Mouse (Mus musculus) lung, embryonic 14.5 days (tissue): ENCODE measurements at regions not wholly inside any gene's neighbourhood (a gene's known extent, or its start where the extent isn't known, plus 50 kb on each side); places are given as distances from the start of the nearest gene placed in this dataset.

ENCODE experiments used
- ATAC-seq: fragments of 200-750 bp; cut with Nextera tagmentation; 2 replicates; pipeline ENCODE4 v1.8.0; 2017; ENCODE audit warnings: mild to moderate bottlenecking, moderate TSS enrichment, moderate library complexity; ENCODE audit not compliant: insufficient read depth
- DNase-seq: peaks from one replicate; pipeline ENCODE4 v3.0.0-alpha.2; 2015
- H3K27ac ChIP-seq: fragments of 300-500 bp; sonication (generic); 2 replicates; pipeline ENCODE4 v1.5.1; 2014; ENCODE audit warnings: low read depth, mild to moderate bottlenecking, moderate library complexity
- H3K27me3 ChIP-seq: fragments of 300-500 bp; sonication (generic); 2 replicates; pipeline ENCODE4 v1.6.1; 2014; ENCODE audit warnings: low read length, control low read depth; ENCODE audit not compliant: insufficient read depth
- H3K36me3 ChIP-seq: fragments of 300-500 bp; sonication (generic); 2 replicates; pipeline ENCODE4 v1.6.1; 2014; ENCODE audit warnings: control low read depth; ENCODE audit not compliant: insufficient read depth
- H3K4me1 ChIP-seq: fragments of 300-500 bp; sonication (generic); 2 replicates; pipeline ENCODE4 v1.6.1; 2014; ENCODE audit warnings: antibody characterized with exemption, control low read depth; ENCODE audit not compliant: insufficient read depth
- H3K4me2 ChIP-seq: fragments of 300-500 bp; sonication (generic); 2 replicates; pipeline ENCODE4 v1.6.1; 2014; ENCODE audit warnings: mild to moderate bottlenecking
- H3K4me3 ChIP-seq: fragments of 300-500 bp; sonication (generic); 2 replicates; pipeline ENCODE4 v1.5.1; 2014; ENCODE audit warnings: low read depth, low read length
- H3K9ac ChIP-seq: fragments of 300-500 bp; sonication (generic); 2 replicates; pipeline ENCODE4 v1.6.1; 2014
- H3K9me3 ChIP-seq: fragments of 300-500 bp; sonication (generic); 2 replicates; pipeline ENCODE4 v1.6.1; 2016; ENCODE audit warnings: low read depth, low read length, control low read depth
- CTCF ChIP-seq: IDR thresholded peaks from 2 replicates; pipeline ENCODE4 v1.5.1; 2016; ENCODE audit warnings: antibody characterized with exemption, low read depth
- WGBS: fragments of 180-500 bp; shearing (Covaris S2); extraction: QIAGEN DNeasy Blood & Tissue Kit; methylation state at CpG from one replicate; pipeline ENCODE4 v1.1.7; 2014; 5-methylcytosine and 5-hydroxymethylcytosine counted together

- TF ChIP-seq CTCF = no peak
Measured at GRCm38 (mm10) chrX:127871412-127871811, 135.1 kb upstream of the Cldn34c4 start.

DNA sequence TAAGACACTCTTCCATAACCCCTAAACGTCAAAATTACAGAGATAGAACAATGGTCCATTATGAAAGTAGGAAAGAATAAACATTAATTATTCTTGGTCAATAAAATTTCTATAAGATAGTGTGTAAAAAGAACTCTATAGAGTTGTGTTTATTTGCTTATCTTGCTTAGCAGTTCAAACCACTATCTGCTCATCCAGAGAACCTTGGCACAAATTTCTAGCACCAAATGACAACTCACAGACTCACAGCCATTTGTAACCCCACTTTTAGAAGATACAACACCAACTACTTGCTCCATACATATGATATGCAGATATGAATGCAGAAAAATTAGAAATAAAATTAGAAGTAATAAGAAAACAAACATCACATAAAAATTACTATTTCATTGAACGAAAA is 107.7 kb upstream of the Cldn34c4 start:
- Histone ChIP-seq H3K36me3 (no peaks in the 10 kb centered on the region), H3K4me3 (no peak overlapping the region)
- no peak for DNase-seq

More at GRCm38 (mm10) chrX:127871412-127871811, 135.1 kb upstream of the Cldn34c4 start:
- H3K4me1 ChIP-seq = no peaks in the 10 kb centered on the region
- H3K4me2 ChIP-seq = no peak overlapping the region
- H3K9me3 ChIP-seq = no peaks in the 10 kb centered on the region
- no peak overlapping the region for H3K9ac ChIP-seq
- no peak overlapping the region for H3K27ac ChIP-seq
- peak; percentile 3 for DNase-seq
- no peak overlapping the region for H3K4me3 ChIP-seq
- WGBS = 53% methylated on average over 2 of the region's 2 CpGs
- no peaks in the 10 kb centered on the region for H3K27me3 ChIP-seq
- ATAC-seq = no peak
- H3K36me3 ChIP-seq = no peaks in the 10 kb centered on the region

More for the DNA sequence above, 107.7 kb upstream of the Cldn34c4 start:
- Histone ChIP-seq H3K9me3 (no peaks in the 10 kb centered on the region), H3K4me1 (no peaks in the 10 kb centered on the region), H3K27me3 (no peaks in the 10 kb centered on the region), H3K27ac (no peak overlapping the region), H3K9ac (no peak overlapping the region), H3K4me2 (no peak overlapping the region)
- no peak for TF ChIP-seq CTCF
- ATAC-seq = no peak
- 63% methylated on average over 2 of the region's 2 CpGs for WGBS
